Mouse (Mus musculus) right cerebral cortex, postnatal 14 days (tissue): Measurements from ENCODE around the gene 1600014C10Rik.

Source experiments
- DNase-seq: peaks from one replicate; pipeline ENCODE4 v3.0.0; 2022

Gene 1600014C10Rik

GRCm38 (mm10) chr7:38184786-38185185 is 1.8 kb downstream of the 1600014C10Rik start:
- DNase-seq: no peak

- no peak for DNase-seq
These were observed 3.8 kb downstream of the 1600014C10Rik start for GRCm38 (mm10) chr7:38186861-38187260.

- no peak for DNase-seq
These were observed 4.8 kb downstream of the 1600014C10Rik start for GRCm38 (mm10) chr7:38187796-38188195.

GRCm38 (mm10) chr7:38188281-38189075 is 5.5 kb downstream of the 1600014C10Rik start:
- DNase-seq: no peak

GRCm38 (mm10) chr7:38189136-38189982 is 6.3 kb downstream of the 1600014C10Rik start:
- peak; percentile 18 for DNase-seq

GRCm38 (mm10) chr7:38190056-38190835 is 7.2 kb downstream of the 1600014C10Rik start:
- no peak for DNase-seq

- DNase-seq: no peak
These were observed 8.1 kb downstream of the 1600014C10Rik start for GRCm38 (mm10) chr7:38191146-38191545.

GRCm38 (mm10) chr7:38191571-38191970 is 8.6 kb downstream of the 1600014C10Rik start:
- DNase-seq: peak; percentile 42

GRCm38 (mm10) chr7:38199907-38200605 is 17.0 kb downstream of the 1600014C10Rik start:
- DNase-seq: no peak

- peak; percentile 89 for DNase-seq
These were observed 17.7 kb downstream of the 1600014C10Rik start for GRCm38 (mm10) chr7:38200606-38201289.

GRCm38 (mm10) chr7:38201290-38201658 is 18.3 kb downstream of the 1600014C10Rik start:
- no peak for DNase-seq

GRCm38 (mm10) chr7:38204314-38204713 is 21.3 kb downstream of the 1600014C10Rik start:
- DNase-seq: peak; percentile 36

GRCm38 (mm10) chr7:38205801-38206200 is 22.8 kb downstream of the 1600014C10Rik start:
- DNase-seq: no peak

- DNase-seq: no peak
These were observed 23.5 kb downstream of the 1600014C10Rik start for GRCm38 (mm10) chr7:38206564-38206963.

- no peak for DNase-seq
These were observed 26.0 kb downstream of the 1600014C10Rik start for GRCm38 (mm10) chr7:38208969-38209368.

GRCm38 (mm10) chr7:38209478-38210152 is 26.6 kb downstream of the 1600014C10Rik start:
- DNase-seq: no peak

- DNase-seq: no peak
These were observed 29.6 kb downstream of the 1600014C10Rik start for GRCm38 (mm10) chr7:38212651-38213062.

GRCm38 (mm10) chr7:38214473-38215214 is 31.6 kb downstream of the 1600014C10Rik start:
- DNase-seq: no peak

- DNase-seq: no peak
These were observed 32.3 kb downstream of the 1600014C10Rik start for GRCm38 (mm10) chr7:38215281-38215680.

GRCm38 (mm10) chr7:38215697-38216096 is 32.7 kb downstream of the 1600014C10Rik start:
- no peak for DNase-seq
